Mouse (Mus musculus) ES-Bruce4 (cell line): ENCODE data around the gene Cbx8.

ENCODE experiments used
- CTCF ChIP-seq: IDR thresholded peaks from one replicate; pipeline ENCODE4 v1.8.1; 2011; ENCODE audit warnings: low read depth, low read length
- EP300 ChIP-seq: IDR thresholded peaks from 2 replicates; pipeline ENCODE4 v1.6.1; 2011; ENCODE audit warnings: low read depth, low read length; ENCODE audit not compliant: insufficient read depth
- POLR2A ChIP-seq: IDR thresholded peaks from one replicate; pipeline ENCODE4 v1.8.1; 2011; ENCODE audit warnings: low read length; ENCODE audit not compliant: insufficient read depth

- TF ChIP-seq CTCF (no peak), POLR2A (no peak), EP300 (no peak)
Measured at GRCm38 (mm10) chr11:118995448-118995847, 45.3 kb downstream of the Cbx8 start.
